Mouse (Mus musculus) spleen, postnatal 14 days (tissue): ENCODE measurements around the gene Ino80b.

Experiments used
- DNase-seq, 2 experiments: peaks; one replicate each; pipeline ENCODE4 v3.0.0; 2021 to 2022; ENCODE audit warnings: low spot score in 2 of 2

Gene Ino80b

GRCm38 (mm10) chr6:83084477-83084876 is 40.8 kb downstream of the Ino80b start:
- DNase-seq: no peak

- DNase-seq: no peak
Observed at GRCm38 (mm10) chr6:83083497-83083896, 41.7 kb downstream of the Ino80b start.

GRCm38 (mm10) chr6:83080210-83080609 is 45.0 kb downstream of the Ino80b start:
- DNase-seq: no peak

- peak; percentile 99 to 100 for DNase-seq
Observed at GRCm38 (mm10) chr6:83078324-83078858, 46.8 kb downstream of the Ino80b start.

- no peak for DNase-seq
Observed at GRCm38 (mm10) chr6:83077630-83078323, 47.5 kb downstream of the Ino80b start, which contains the start of gene Pcgf1. TSS of gene Pcgf1 (plus strand) at chr6:83077869.

GRCm38 (mm10) chr6:83074979-83075378 is 50.3 kb downstream of the Ino80b start:
- no peak for DNase-seq
